Mouse (Mus musculus) lung, embryonic 15.5 days (tissue): ENCODE data around the gene Hs3st5. TPM values are rescaled to one million over a fixed set of nuclear protein-coding genes. Genes with fewer than 3 reads are reported as not detected.

Source experiments
- ATAC-seq: fragments of 200-750 bp; cut with Nextera tagmentation; 2 replicates; pipeline ENCODE4 v1.8.0; 2017; ENCODE audit warnings: moderate number of reproducible peaks, borderline replicate concordance; ENCODE audit not compliant: low FRiP score, low TSS enrichment; ENCODE audit errors: extremely low read depth
- H3K27ac ChIP-seq: fragments of 300-500 bp; sonication (generic); 2 replicates; pipeline ENCODE4 v1.5.1; 2015; ENCODE audit warnings: moderate library complexity, mild to moderate bottlenecking, inconsistent platforms
- H3K27me3 ChIP-seq: fragments of 300-500 bp; sonication (generic); 2 replicates; pipeline ENCODE4 v1.6.1; 2015; ENCODE audit warnings: inconsistent platforms
- H3K36me3 ChIP-seq: fragments of 300-500 bp; sonication (generic); 2 replicates; pipeline ENCODE4 v1.6.1; 2015; ENCODE audit warnings: inconsistent platforms
- H3K4me1 ChIP-seq: fragments of 300-500 bp; sonication (generic); 2 replicates; pipeline ENCODE4 v1.6.1; 2015; ENCODE audit warnings: inconsistent platforms
- H3K4me2 ChIP-seq: fragments of 300-500 bp; sonication (generic); 2 replicates; pipeline ENCODE4 v1.6.1; 2015; ENCODE audit warnings: inconsistent platforms, mild to moderate bottlenecking, moderate library complexity
- H3K4me3 ChIP-seq: fragments of 300-500 bp; sonication (generic); 2 replicates; pipeline ENCODE4 v1.5.1; 2015; ENCODE audit warnings: mild to moderate bottlenecking, inconsistent platforms
- H3K9ac ChIP-seq: fragments of 300-500 bp; sonication (generic); 2 replicates; pipeline ENCODE4 v1.6.1; 2015; ENCODE audit warnings: inconsistent platforms
- H3K9me3 ChIP-seq: fragments of 300-500 bp; sonication (generic); 2 replicates; pipeline ENCODE4 v1.6.1; 2016; ENCODE audit warnings: inconsistent platforms
- WGBS: fragments of 180-500 bp; shearing (Covaris S2); methylation state at CpG from one replicate; pipeline ENCODE4 v1.1.7; 2015; 5-methylcytosine and 5-hydroxymethylcytosine counted together
- polyA plus RNA-seq: library from polyadenylated mRNA; unstranded; fragments of >200 nt; fragmentation: Nextera tagmentation; extraction: Ambion mirVana; gene quantifications from 2 replicates; pipeline ENCODE4 v1.2.1, GENCODE M21; 2015

The Hs3st5 gene
- polyA plus RNA-seq, 1 experiment from 2014 or later, result 0.46 TPM

DNA sequence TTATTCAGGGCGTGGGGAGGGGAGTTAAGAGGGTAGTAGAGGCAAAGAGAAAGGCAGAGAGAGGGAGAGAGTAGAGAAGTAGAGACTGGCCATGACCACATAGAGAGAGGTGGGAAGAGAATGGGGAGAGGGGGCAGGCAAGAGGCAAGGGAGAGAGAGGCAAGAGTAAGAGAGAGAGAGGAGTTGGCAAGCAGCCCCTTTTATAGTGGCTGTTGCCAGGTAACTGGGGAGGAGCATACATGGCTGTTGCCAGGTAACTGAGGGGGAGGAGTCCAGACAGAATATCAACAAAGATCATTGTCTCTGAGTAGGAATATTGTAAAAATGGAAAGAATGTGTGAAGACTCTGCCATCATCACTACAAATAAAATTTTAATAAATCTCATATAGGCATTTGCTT lies 243.4 kb downstream of the Hs3st5 start:
- Histone ChIP-seq H3K9ac (no peak overlapping the region), H3K36me3 (no peaks in the 10 kb centered on the region), H3K9me3 (no peaks in the 10 kb centered on the region), H3K4me2 (no peak overlapping the region), H3K4me3 (no peak overlapping the region), H3K4me1 (no peaks in the 10 kb centered on the region), H3K27me3 (no peaks in the 10 kb centered on the region), H3K27ac (no peak overlapping the region)
- 52% methylated on average over 1 of the region's 1 CpGs for WGBS
- ATAC-seq, result no peak

DNA sequence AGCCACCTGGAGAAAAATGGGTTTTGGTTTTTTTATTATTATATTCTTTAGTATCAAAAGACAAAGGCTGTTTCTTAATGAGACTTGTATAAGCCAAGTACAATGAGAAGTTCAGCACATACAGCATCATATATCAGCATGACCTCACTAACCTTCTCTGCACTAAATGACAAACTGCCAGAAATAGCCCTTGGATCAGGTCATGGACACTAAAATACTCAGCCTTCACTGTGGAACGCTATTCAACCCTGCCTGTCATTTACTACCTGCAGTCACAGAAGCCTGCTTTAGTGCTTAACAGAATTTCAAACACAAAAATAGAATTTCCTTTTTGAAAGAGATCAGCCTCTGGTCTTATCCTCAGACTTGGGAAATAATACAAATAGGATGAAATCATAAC lies 247.9 kb downstream of the Hs3st5 start:
- no peak overlapping the region for H3K4me2 ChIP-seq
- no peaks in the 10 kb centered on the region for H3K36me3 ChIP-seq
- H3K9me3 ChIP-seq, result no peaks in the 10 kb centered on the region
- WGBS, result 57% methylated on average over 1 of the region's 1 CpGs
- H3K4me1 ChIP-seq, result no peaks in the 10 kb centered on the region
- H3K27me3 ChIP-seq, result no peaks in the 10 kb centered on the region
- no peak overlapping the region for H3K9ac ChIP-seq
- H3K4me3 ChIP-seq, result no peak overlapping the region
- H3K27ac ChIP-seq, result no peak overlapping the region
- no peak for ATAC-seq

DNA sequence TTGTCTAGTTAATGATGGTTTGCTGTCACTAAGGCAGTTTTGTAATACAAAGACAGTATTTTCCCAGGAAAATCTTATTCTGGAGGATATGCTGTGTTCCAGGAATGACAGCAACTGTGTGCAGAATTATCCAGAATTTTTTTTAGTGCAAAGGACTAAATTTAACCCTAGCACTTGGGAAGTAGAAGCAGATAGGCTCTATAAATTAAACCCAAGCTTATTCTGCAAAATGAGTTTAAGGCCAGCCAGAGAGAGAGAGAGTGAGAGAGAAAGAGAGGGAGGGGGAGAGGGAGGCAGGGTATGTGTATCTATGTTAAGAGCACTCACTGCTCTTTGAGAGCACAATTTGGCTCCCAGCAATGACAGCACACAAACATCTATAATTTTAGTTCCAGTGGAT lies 267.0 kb downstream of the Hs3st5 start:
- H3K36me3 ChIP-seq, result no peaks in the 10 kb centered on the region
- no peak overlapping the region for H3K4me2 ChIP-seq
- no peaks in the 10 kb centered on the region for H3K27me3 ChIP-seq
- H3K4me1 ChIP-seq, result no peaks in the 10 kb centered on the region
- H3K27ac ChIP-seq, result no peak overlapping the region
- no peak overlapping the region for H3K4me3 ChIP-seq
- no peaks in the 10 kb centered on the region for H3K9me3 ChIP-seq
- ATAC-seq, result no peak
- no peak overlapping the region for H3K9ac ChIP-seq

- WGBS, result 67% methylated on average over 6 of the region's 6 CpGs
- Histone ChIP-seq H3K27ac (no peak overlapping the region), H3K4me3 (no peak overlapping the region), H3K9ac (no peak overlapping the region), H3K27me3 (no peaks in the 10 kb centered on the region), H3K4me1 (no peaks in the 10 kb centered on the region), H3K36me3 (no peaks in the 10 kb centered on the region), H3K4me2 (no peak overlapping the region), H3K9me3 (no peaks in the 10 kb centered on the region)
- ATAC-seq, result no peak
Measured at GRCm38 (mm10) chr10:36774898-36775297, 268.3 kb downstream of the Hs3st5 start.

DNA sequence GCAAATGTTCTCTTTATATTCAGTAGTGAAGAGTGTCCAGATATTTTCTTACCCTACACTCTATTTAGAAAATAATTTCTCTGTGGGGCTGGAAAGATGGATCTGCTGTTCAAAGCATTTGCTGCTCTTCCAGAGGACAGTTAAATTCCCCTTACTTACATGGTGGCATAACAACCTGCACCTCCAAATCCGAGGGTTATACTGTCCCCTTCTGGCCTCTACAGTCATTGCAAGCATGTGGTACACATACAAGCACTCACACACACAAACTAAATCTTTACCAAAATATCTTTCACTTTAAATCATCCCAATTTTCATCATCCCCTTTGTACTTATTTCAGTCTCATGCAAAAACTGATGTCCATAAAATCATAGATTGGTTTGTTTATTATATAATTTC lies 275.0 kb downstream of the Hs3st5 start:
- Histone ChIP-seq H3K4me1 (no peaks in the 10 kb centered on the region), H3K9me3 (no peaks in the 10 kb centered on the region), H3K36me3 (no peaks in the 10 kb centered on the region), H3K4me2 (no peak overlapping the region), H3K4me3 (no peak overlapping the region), H3K9ac (no peak overlapping the region), H3K27ac (no peak overlapping the region), H3K27me3 (no peaks in the 10 kb centered on the region)
- 34% methylated on average over 1 of the region's 1 CpGs for WGBS
- ATAC-seq, result no peak

DNA sequence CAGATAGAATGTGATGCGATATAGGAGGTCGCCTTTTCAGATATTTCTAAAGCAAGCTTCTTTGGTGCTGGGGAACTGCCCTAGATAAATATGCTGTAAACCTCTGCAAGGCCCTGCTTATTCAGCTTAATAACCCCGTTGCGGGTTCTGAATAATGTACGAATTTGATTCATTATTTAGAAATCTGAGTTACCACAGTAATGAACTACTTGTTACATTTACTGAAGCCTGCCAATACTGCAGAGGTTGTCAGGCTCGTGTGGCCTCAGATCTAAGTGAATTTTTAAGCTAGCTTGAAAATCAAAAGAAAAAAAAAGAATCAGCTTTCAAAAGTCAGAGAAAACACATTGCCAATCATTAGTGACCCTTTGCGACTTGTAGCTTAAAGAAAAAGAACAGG lies 280.4 kb downstream of the Hs3st5 start:
- no peak overlapping the region for H3K4me3 ChIP-seq
- 81% methylated on average over 7 of the region's 7 CpGs for WGBS
- H3K9me3 ChIP-seq, result no peaks in the 10 kb centered on the region
- H3K27ac ChIP-seq, result no peak overlapping the region
- no peaks in the 10 kb centered on the region for H3K4me1 ChIP-seq
- H3K27me3 ChIP-seq, result no peaks in the 10 kb centered on the region
- no peak overlapping the region for H3K9ac ChIP-seq
- ATAC-seq, result no peak
- H3K4me2 ChIP-seq, result no peak overlapping the region
- H3K36me3 ChIP-seq, result no peaks in the 10 kb centered on the region

- 38% methylated on average over 2 of the region's 2 CpGs for WGBS
- H3K4me3 ChIP-seq, result no peak overlapping the region
- ATAC-seq, result no peak
- H3K27ac ChIP-seq, result no peak overlapping the region
- H3K27me3 ChIP-seq, result no peaks in the 10 kb centered on the region
- H3K4me2 ChIP-seq, result no peak overlapping the region
- H3K4me1 ChIP-seq, result no peaks in the 10 kb centered on the region
- no peak overlapping the region for H3K9ac ChIP-seq
- no peaks in the 10 kb centered on the region for H3K9me3 ChIP-seq
- no peaks in the 10 kb centered on the region for H3K36me3 ChIP-seq
Measured at GRCm38 (mm10) chr10:36791771-36792170, 285.2 kb downstream of the Hs3st5 start.

DNA sequence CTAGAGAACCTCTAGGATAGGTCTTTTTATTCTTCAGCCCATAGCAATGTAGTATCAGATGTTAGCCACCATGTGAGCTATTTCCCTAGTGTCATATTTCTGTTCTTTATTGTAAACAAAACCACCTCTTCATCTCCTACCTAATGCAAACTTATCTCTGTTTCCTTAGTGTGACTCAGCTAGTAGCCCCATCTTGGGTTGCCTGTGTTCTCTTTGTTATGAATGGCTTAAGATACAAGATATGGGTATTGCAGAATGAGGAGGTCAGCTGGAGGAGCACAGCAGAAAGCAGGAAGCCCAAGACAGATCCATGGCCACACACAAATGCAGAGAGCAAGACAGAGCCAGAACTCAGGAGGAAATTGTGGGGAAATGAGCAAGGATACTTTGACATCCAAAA lies 288.7 kb downstream of the Hs3st5 start:
- no peak for ATAC-seq
- H3K4me3 ChIP-seq, result no peak overlapping the region
- no peaks in the 10 kb centered on the region for H3K9me3 ChIP-seq
- H3K27ac ChIP-seq, result no peak overlapping the region
- no peak overlapping the region for H3K4me2 ChIP-seq
- no peak overlapping the region for H3K9ac ChIP-seq
- no peaks in the 10 kb centered on the region for H3K4me1 ChIP-seq
- H3K27me3 ChIP-seq, result no peaks in the 10 kb centered on the region
- no peaks in the 10 kb centered on the region for H3K36me3 ChIP-seq

DNA sequence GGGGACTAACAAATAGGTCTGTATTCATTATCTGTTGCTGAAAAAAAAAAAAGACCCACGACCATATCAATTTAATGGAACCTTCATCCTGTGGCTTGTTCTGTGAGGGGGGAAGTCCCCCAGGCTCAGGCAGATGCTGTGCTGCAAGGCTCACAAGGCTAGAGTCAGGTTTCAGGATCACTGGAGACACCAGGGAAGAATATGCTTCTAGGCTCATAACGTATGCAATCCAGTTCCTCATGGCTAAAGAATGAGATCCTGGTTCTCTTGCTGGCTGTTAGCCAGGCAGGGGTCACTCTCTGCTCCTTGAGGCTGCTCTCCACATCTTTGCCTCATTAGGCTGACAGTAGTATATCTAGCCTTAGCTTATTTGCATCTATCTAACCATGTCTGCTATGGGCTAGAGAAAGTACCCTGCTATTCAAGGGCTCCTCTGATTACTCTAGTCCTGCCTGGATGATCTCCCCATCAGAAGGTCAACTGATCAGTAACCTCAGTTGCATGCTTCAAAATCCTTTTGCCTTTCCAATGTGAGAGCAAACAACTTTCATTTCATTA lies 294.4 kb downstream of the Hs3st5 start:
- Histone ChIP-seq H3K9me3 (no peaks in the 10 kb centered on the region), H3K36me3 (no peaks in the 10 kb centered on the region), H3K4me1 (no peaks in the 10 kb centered on the region), H3K4me2 (no peak overlapping the region), H3K4me3 (no peak overlapping the region), H3K9ac (no peak overlapping the region), H3K27me3 (no peaks in the 10 kb centered on the region), H3K27ac (no peak overlapping the region)
- no peak for ATAC-seq
- WGBS, result 26% methylated on average over 2 of the region's 2 CpGs

GRCm38 (mm10) chr10:36803705-36804104 lies 297.1 kb downstream of the Hs3st5 start:
- no peaks in the 10 kb centered on the region for H3K4me1 ChIP-seq

DNA sequence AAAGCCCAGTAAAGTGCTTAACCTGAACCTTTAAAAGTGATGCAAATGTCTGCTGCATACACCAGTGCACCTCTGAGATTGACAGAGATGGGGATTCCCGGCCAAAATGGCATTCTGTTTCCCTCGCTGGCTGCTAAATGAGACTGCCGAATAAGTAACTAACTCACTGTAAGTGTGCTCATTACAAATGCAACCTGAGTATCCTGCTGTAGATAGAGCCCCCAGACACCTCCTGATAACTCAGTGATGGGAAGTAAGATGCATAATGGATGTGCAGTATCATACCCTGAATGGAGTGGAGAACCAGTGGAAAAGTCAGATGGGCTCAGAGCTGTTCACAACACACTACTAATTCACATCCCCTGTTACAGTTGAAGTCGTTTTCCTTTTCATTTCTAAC lies 298.7 kb downstream of the Hs3st5 start:
- no peaks in the 10 kb centered on the region for H3K36me3 ChIP-seq
- ATAC-seq, result no peak
- H3K27me3 ChIP-seq, result no peaks in the 10 kb centered on the region
- no peak overlapping the region for H3K4me2 ChIP-seq
- no peak overlapping the region for H3K9ac ChIP-seq
- H3K4me3 ChIP-seq, result no peak overlapping the region
- WGBS, result 79% methylated on average over 4 of the region's 4 CpGs
- H3K9me3 ChIP-seq, result no peaks in the 10 kb centered on the region
- H3K27ac ChIP-seq, result no peak overlapping the region
- H3K4me1 ChIP-seq, result no peaks in the 10 kb centered on the region

More at GRCm38 (mm10) chr10:36803705-36804104, 297.1 kb downstream of the Hs3st5 start:
- H3K27ac ChIP-seq, result no peak overlapping the region
- H3K9ac ChIP-seq, result no peak overlapping the region
- no peaks in the 10 kb centered on the region for H3K36me3 ChIP-seq
- no peak overlapping the region for H3K4me3 ChIP-seq
- no peak overlapping the region for H3K4me2 ChIP-seq
- 29% methylated on average over 2 of the region's 2 CpGs for WGBS
- no peak for ATAC-seq
- no peaks in the 10 kb centered on the region for H3K27me3 ChIP-seq
- H3K9me3 ChIP-seq, result no peaks in the 10 kb centered on the region

DNA sequence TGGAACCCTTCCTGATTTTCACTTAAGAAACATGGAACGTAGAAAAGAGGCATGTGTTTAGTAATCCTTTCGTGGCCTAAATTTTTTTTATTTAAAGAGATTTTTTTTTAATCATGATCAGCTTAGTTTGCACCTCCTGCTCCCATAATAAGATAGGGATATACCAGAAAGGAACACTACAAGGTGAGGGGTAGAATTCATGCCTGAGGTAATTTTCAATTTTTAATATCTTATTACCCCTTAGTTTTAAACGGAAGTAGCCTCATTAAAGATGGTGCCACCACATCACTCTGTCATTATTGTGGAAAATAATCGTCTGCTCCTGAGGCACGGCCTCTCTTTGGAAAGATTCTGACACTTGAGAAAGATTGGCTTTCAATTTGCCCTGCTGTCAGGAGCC lies 299.2 kb downstream of the Hs3st5 start:
- Histone ChIP-seq H3K36me3 (no peaks in the 10 kb centered on the region), H3K4me3 (no peak overlapping the region), H3K4me1 (no peaks in the 10 kb centered on the region), H3K9ac (no peak overlapping the region), H3K4me2 (no peak overlapping the region), H3K9me3 (no peaks in the 10 kb centered on the region), H3K27ac (no peak overlapping the region), H3K27me3 (no peaks in the 10 kb centered on the region)
- WGBS, result 75% methylated on average over 5 of the region's 5 CpGs
- ATAC-seq, result no peak

DNA sequence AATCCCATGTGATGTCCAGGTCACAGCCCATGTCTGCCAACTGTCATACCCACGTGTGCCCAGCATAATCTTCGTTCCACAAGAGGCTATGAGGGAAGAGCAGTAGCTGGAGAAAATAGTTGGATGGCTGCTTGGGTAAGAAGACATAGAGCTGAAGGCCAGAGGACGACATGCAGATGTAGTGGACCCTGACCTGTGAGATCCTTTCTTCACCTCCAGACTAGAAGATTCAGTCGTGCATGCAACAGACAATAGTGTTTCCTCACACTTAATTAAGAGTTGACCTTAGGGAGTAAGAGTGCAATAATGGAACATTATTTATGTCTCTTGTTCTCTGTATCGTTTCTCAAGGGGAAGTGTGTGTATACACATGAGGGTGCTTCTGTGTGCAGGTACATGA lies 300.4 kb downstream of the Hs3st5 start:
- Histone ChIP-seq H3K27ac (no peak overlapping the region), H3K36me3 (no peaks in the 10 kb centered on the region), H3K4me1 (no peaks in the 10 kb centered on the region), H3K9me3 (no peaks in the 10 kb centered on the region), H3K4me3 (no peak overlapping the region), H3K27me3 (no peaks in the 10 kb centered on the region), H3K9ac (no peak overlapping the region), H3K4me2 (no peak overlapping the region)
- no peak for ATAC-seq
- 50% methylated on average over 5 of the region's 5 CpGs for WGBS
